Mouse (Mus musculus) lung, adult 2 months (tissue): ENCODE results near the gene Mkks.

Source experiments
- CTCF ChIP-seq: fragments of 200-500 bp; IDR thresholded peaks from 2 replicates; pipeline ENCODE4 v1.5.1; 2011; ENCODE audit warnings: mild to moderate bottlenecking, low read length, control low read depth; ENCODE audit not compliant: insufficient read depth
- POLR2A ChIP-seq: fragments of 200-500 bp; IDR thresholded peaks from 2 replicates; pipeline ENCODE4 v1.6.1; 2011; ENCODE audit warnings: low read depth, mild to moderate bottlenecking, control low read depth, low read length, borderline replicate concordance; ENCODE audit errors: extremely low read depth

DNA sequence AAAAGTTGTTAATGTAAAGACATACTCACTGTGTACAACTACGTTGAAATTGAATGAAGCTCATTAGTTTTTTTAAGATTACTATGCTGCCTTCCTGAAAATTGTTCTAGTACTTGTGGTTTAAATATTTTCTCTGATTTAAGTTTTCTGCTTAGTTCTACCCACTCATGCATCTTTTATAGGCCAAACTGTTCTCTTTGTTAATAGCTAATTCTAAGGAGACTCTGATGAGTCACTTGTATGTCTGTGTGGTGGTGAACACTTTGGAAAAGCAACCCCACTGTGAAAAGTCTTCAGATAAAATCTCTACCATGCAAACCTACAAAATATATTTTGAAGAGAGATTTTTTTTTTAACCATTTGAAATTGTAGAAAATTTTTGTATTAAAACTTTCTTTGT lies 47.1 kb upstream of the Mkks start:
- TF ChIP-seq POLR2A (no peak), CTCF (no peak)
